Mouse (Mus musculus) frontal cortex, adult 2 months (tissue): ENCODE measurements around the gene Mrpl3. TPM values are rescaled to one million over a fixed set of nuclear protein-coding genes. Genes with fewer than 3 reads are reported as not detected.

ENCODE experiments used
- DNase-seq, 2 experiments: peaks; one replicate each; pipeline ENCODE4 v3.0.0; 2022; ENCODE audit warnings: low spot score in 1 of 2; ENCODE audit errors: extremely low spot score in 1 of 2
- polyA plus RNA-seq: library from polyadenylated mRNA; depleted of rRNA; stranded (reverse); fragments of >200 nt; gene quantifications from 2 replicates; pipeline ENCODE4 v1.2.3, GENCODE M21; 2012; rRNA removed

Mrpl3 gene
- 77.5 and 78.2 TPM in 2 replicates for polyA plus RNA-seq

DNA sequence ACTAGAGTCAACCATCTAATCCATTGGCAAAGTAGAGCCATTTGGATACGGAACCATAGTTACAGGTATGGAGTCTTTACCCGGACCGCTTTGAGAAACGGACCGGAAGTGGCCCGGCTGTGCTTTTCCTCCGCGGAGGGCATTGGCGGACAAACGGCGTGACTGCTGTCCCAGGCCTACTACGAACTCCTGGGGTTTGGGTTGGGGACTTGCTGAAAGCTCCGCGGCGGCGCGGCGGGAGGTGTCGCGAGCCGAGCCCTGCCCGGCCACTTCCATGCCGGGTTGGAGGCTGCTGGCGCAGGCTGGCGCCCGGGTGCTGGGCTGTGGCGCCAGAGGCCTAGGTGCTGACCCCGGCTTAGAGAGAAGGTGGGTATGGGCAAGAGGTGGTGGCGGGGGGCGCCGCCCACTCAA lies at the start of gene Mrpl3:
Mrpl3 (plus strand) TSS at position 93 of the 411 bp plus-strand sequence.
- peak; percentile 45 to 93 for DNase-seq

- DNase-seq: peak in 1 of 2 experiments; percentile 33
Observed at GRCm38 (mm10) chr9:105010721-105011120, 42.3 kb upstream of the Mrpl3 start.

- DNase-seq: no peak
Observed at GRCm38 (mm10) chr9:105018186-105018585, 34.9 kb upstream of the Mrpl3 start.

- DNase-seq: no peak
Observed at GRCm38 (mm10) chr9:105028311-105028710, 24.7 kb upstream of the Mrpl3 start.

DNA sequence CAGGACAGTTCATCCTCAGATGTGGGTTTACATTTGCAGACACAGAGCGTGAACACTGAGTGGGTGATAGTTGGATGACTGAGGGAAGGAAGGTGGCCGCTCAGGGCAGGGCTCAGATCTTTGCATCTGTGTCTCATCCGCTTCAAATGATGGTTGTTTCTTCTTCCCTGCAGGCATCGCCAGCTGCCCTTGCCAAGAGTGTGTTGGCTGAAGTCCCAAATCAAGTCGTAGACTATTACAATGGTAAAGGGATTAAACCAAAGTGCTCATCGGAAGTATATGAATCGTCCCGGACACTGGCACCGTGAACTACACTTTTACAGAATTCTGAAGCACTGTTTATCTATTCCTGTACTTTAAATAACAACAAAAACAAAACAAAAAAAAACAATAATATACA lies 20.5 kb upstream of the Mrpl3 start:
- no peak for DNase-seq

GRCm38 (mm10) chr9:105033641-105034040 lies 19.4 kb upstream of the Mrpl3 start:
- DNase-seq: no peak

GRCm38 (mm10) chr9:105037847-105038246 lies 15.2 kb upstream of the Mrpl3 start:
- no peak for DNase-seq

DNA sequence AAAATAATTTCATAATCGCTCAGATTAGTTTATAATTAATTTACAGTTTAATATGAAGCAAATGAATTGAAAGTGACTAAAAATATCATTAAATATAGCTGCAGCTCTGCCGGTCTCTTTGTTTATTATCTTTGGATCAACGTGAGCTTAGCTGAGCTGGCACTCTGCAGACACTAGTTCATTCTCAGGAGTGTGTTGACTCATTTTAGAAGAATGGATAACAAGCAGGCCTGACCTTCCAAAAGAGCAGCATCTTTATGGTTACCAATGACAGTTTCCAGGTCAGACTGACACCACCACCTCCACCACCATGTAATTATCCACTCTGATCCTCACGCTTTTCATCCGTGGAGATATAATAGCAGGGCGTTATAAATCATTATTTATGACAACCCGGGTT lies 7.0 kb upstream of the Mrpl3 start:
- DNase-seq: no peak

- DNase-seq: peak; percentile 53 to 83
Observed at GRCm38 (mm10) chr9:105048351-105048750, 4.7 kb upstream of the Mrpl3 start.

DNA sequence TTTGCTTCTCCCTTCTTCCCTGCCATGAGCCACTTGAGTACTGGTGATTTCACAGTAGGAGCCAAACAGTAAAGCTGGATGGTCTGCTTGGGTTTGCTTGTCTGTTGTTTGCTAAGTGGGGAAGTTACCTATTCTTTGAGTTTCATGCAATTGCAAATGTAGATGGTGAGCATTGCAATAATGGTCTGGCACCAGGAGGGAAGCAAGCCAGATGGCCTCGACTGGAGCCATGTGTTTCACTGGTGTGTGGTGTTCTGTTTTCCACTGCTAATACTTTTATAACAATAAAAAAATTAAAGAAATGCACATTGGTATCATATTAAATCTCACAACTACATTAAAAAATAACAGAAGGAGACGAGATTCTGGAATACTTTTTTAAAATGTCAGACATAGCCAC lies 3.4 kb upstream of the Mrpl3 start:
- no peak for DNase-seq

DNA sequence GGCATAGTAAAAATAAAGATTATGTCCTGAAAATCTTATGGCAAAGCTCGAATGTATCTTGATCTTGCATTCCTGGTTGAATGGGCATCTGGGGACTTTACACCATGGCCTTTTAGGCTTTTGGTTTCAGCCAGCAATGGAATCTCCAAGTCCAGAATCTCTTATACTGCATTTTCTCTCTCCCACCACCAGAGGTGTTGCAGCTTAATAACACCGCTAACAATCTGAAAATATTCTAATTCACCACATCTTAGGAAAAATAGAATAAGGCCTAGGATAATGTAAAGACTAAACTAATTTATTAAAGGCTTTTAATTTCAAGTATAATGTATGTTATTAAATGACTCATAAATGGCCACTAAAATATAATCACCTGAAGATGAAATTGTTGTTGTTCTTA lies 2.8 kb upstream of the Mrpl3 start:
- no peak for DNase-seq

GRCm38 (mm10) chr9:105053812-105054211 lies 773 bp downstream of the Mrpl3 start:
- no peak for DNase-seq

- DNase-seq: no peak
Observed at GRCm38 (mm10) chr9:105069106-105069505, 16.1 kb downstream of the Mrpl3 start.

GRCm38 (mm10) chr9:105072991-105073748 lies 20.1 kb downstream of the Mrpl3 start:
- no peak for DNase-seq

DNA sequence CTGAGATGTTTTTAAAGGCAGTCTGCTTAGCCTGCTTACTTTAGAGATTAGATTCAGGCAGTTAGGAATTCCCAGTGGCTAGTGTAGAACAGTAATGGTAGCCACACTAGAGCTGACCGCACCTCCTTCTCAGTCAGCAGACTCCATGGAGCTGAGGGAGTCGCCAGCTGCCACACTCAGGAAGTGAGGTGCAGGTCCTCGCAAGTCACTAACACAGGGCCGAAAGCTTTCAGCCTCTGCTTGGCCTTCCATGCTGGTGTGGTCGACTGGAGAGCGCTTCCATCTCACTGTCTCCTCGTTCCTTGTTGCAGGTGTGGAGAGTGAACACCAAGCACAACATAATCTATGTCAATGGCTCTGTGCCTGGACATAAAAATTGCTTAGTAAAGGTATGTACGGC lies 21.8 kb downstream of the Mrpl3 start:
- no peak for DNase-seq

GRCm38 (mm10) chr9:105076756-105077424 lies 23.9 kb downstream of the Mrpl3 start:
- DNase-seq: no peak

DNA sequence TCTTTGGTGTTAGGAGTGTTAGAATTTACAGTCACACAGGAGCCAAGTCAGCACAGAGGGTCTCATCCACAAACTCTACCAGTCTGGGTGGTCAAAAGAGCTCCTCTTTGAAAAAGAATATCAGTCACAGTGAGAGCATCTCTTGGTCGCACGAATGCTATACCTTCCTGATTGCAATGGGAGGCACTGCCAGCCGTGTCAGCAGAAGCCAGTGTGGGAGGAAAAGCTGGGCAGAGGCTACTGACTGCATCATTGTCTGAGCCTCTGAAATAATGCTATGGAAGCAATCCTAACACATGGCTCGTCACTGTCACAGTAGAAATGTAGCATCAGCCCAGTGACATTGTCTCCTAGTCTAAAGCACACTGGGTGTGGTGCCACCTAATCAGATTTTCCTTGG lies 25.4 kb downstream of the Mrpl3 start:
- no peak for DNase-seq

DNA sequence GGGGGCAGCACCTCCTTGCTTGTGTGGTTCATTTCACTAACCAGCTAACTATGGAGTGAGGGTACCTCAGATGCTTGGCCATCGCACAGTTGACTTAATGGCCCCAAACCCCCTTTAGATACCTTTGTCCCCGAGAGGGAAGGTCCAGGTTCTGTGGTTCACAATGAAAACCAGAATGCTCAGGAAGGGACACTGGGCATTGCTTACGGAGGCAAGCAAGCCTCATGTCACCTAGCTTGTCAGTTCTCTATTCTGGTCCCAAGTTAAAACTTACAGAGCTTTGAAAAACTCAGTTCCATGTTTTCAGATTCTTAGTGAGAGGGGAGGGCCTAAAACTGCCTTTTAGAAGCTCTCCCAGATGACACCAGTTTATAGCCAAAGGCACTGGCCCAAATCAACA lies 27.2 kb downstream of the Mrpl3 start:
- no peak for DNase-seq

DNA sequence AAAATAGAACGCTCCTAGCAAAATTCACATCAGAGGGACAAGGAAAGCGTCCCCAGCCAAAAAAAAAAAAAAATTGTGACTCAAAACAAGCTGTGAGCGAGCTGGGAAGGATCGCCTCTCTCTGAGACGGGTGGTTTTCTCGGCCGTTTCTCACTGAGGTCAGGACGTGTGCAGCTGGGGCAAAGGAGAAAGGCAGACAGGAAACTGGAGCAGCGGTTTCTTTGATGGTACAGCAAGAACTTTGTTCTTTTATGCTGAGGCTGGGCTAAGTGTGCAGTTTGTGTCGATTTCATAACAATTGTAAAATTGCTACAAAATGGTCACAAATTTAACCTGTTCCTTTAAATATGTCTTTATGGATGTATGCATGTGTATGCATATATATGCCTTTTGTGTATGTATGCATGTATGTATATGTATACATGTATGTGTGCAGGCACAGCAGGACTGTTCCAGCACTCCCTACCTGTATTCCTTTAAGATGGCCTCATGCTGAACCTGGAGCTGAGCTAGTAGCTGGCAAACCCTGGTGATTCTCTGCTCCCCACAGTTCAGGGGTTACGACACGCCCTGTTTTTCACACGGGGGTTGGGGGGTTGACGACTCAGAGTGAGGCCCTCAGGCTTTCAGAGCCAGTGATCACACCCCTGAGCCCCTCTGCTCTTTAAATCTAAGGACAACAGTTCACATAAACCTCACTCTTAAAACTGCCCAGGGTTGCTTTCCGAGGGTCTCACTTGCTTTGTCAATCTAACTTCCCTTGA lies 48.0 kb downstream of the Mrpl3 start:
- DNase-seq: no peak

DNA sequence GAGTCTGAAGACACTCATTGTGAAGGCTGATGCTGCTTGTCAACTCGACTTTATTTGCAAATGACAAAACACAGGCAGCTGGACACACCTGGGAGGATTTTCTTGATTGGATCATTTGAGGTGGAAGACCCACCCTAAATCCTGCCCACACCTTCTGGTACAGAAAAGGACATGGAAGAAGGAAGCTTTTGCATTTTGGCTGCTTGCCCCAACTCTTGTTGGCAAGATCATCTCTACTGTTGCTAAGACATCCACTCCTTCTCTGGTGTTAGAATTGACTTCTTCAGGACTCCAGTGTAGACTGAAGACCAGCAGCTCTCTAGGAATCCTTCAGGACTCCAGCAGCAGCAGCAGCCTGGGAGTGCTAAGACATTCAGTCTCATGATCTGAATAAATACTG lies 48.9 kb downstream of the Mrpl3 start:
- peak; percentile 20 to 52 for DNase-seq

GRCm38 (mm10) chr9:105103893-105104292 lies 50.9 kb downstream of the Mrpl3 start:
- DNase-seq: no peak
